Mouse (Mus musculus): Measurements from ENCODE around the gene Itpr1.

- TF ChIP-seq POLR2A (IDR thresholded peaks at IDR 0.05; ENCODE audit: insufficient read depth, low read depth, low read length) (no peak), CTCF (IDR thresholded peaks at IDR 0.05; ENCODE audit: insufficient read depth, low read depth, low read length) (no peak)
These were observed 44.8 kb upstream of the Itpr1 start for GRCm38 (mm10) chr6:108167946-108168680.

All from olfactory bulb, adult 2 months (tissue).